Mouse (Mus musculus): ENCODE results near the gene Prrt1. TPM values are rescaled to one million over a fixed set of nuclear protein-coding genes. Genes with fewer than 3 reads are reported as not detected.
A peak's percentile ranks its signal among the peaks of the same experiment; 100 is the strongest.

The Prrt1 gene
- total and polyA plus RNA-seq, 3 experiments = 1.0 TPM; not detected in 2

DNA sequence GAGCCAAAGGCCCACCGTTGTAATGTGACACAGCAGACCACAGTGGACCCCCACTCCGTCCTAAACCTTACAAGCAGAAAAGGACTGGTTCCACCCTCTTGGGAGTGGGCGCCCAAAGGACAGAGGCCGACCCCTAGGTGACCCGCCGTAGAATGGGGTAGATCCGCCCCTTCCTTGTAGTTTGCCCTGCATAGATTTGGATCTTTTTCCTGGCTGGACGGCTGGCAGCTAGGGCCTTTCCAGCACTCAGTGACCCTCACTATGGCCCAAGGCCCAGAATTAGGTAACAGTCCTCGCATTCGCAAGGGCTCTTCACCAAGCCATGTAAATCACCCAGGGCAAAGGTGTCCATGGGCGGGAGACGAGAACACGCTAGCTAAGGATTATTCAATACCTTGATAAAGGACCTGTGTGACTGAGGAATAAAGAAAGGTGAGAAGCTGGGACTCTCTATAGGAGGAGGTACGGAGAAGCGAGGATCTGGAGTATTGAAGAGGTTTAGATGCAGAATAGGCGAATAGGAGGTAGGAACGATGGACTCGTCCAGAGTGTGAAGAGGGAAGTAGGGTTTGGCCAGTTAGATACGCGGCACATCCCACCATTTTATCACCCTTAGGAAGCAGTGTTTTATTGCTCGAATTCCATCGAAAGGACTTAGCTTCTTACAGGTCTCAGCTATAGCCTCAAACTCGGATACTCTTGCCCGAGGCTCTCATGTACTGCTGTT lies 24.7 kb upstream of the Prrt1 start (continued):
- TF ChIP-seq HCFC1 (IDR thresholded peaks at IDR 0.05; ENCODE audit: low read depth, low read length) (no peak), TBP (IDR thresholded peaks at IDR 0.05; ENCODE audit: low read depth, low read length) (0 out of 2 replicates have a peak, but pooled peaks have one; percentile 52), RCOR1 (IDR thresholded peaks at IDR 0.05; ENCODE audit: low read depth, low read length) (0 out of 2 replicates have a peak, but pooled peaks have one; percentile 13), ZKSCAN1 (IDR thresholded peaks at IDR 0.05; ENCODE audit: low read depth, low read length) (no peak), USF1 (IDR thresholded peaks at IDR 0.05; ENCODE audit: low read depth, low read length) (0 out of 2 replicates have a peak, but pooled peaks have one; percentile 5), ZC3H11A (IDR thresholded peaks at IDR 0.05; ENCODE audit: low read depth, low read length) (no peak), GATA1 (IDR thresholded peaks at IDR 0.05; ENCODE audit: low read depth, low read length) (peak; percentile 23; the same call in 1 of the 2 replicates), ZNF384 (IDR thresholded peaks at IDR 0.05; ENCODE audit: low read depth, low read length) (no peak), SMC3 (IDR thresholded peaks at IDR 0.05; ENCODE audit: low read depth, low read length) (no peak), MEF2A (IDR thresholded peaks at IDR 0.05; ENCODE audit: extremely low read depth, insufficient replicate concordance, low read depth, low read length, poor library complexity, severe bottlenecking) (no peak), KAT2A (conservative IDR thresholded peaks at IDR 0.05; ENCODE audit: low read depth, low read length) (no peak), UBTF (IDR thresholded peaks at IDR 0.05; ENCODE audit: borderline replicate concordance, insufficient read depth, low read depth, low read length) (no peak), GABPA (IDR thresholded peaks at IDR 0.05; ENCODE audit: low read depth, low read length) (no peak), ZMIZ1 (IDR thresholded peaks at IDR 0.05; ENCODE audit: low read depth, low read length) (no peak), MYC (IDR thresholded peaks at IDR 0.05; ENCODE audit: low read depth, low read length) (no peak), MAX (IDR thresholded peaks at IDR 0.05; ENCODE audit: low read length) (peak; percentile 36; the same call in 1 of the 2 replicates), TAL1 (IDR thresholded peaks at IDR 0.05; ENCODE audit: low read length) (no peak), ETS1 (IDR thresholded peaks at IDR 0.05; ENCODE audit: low read depth, low read length) (0 out of 2 replicates have a peak, but pooled peaks have one; percentile 2), CTCF (IDR thresholded peaks at IDR 0.05 in 2 of 3, conservative IDR thresholded peaks at IDR 0.05 in 1 of 3; ENCODE audit: control insufficient read depth in 1 of 3, insufficient read depth in 1 of 3, low read depth in 2 of 3, low read length in 3 of 3, poor library complexity in 1 of 3, severe bottlenecking in 1 of 3) (no peak), E2F4 (IDR thresholded peaks at IDR 0.05; ENCODE audit: borderline replicate concordance, low read depth, low read length) (no peak; the same call in none of the 2 replicates), ELF1 (IDR thresholded peaks at IDR 0.05; ENCODE audit: low read depth, low read length) (no peak)

DNA sequence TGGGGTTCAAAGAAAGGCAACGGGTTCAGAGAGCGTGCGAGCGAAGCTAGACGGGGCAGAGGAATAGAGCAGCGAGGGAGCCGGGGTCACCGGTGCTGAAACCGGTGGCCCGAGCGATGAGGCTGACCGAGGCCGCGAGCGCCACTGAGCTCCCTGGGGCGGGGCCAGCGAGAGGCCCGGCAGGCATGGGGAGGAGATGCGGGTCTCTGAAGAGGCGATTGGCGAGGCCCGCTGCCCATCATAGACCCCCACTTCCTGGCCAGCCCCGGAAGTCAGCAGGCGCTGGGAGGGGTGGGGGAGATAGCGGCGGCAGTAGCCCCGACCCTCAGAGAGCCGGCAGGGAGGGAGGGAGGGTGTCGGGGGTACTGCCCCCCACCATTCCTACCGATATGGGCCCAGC lies 23.7 kb upstream of the Prrt1 start:
- H3K4me1 ChIP-seq (ENCODE audit: control insufficient read depth in 1 of 2, insufficient read depth in 2 of 2, low read length in 2 of 2) = peaks cover 6 to 26% of the 10 kb centered on the region in 2 experiments; a peak in 3 of 4 replicates
- 0 out of 4 replicates have a peak, but pooled peaks of 1 of the 2 experiments have one; percentile 14 for TF ChIP-seq EP300 (IDR thresholded peaks at IDR 0.05; ENCODE audit: low read depth in 1 of 2, low read length in 2 of 2)
- TF ChIP-seq MEF2A (IDR thresholded peaks at IDR 0.05; ENCODE audit: extremely low read depth, insufficient replicate concordance, low read depth, low read length, poor library complexity, severe bottlenecking) = no peak
- no peak for TF ChIP-seq RCOR1 (IDR thresholded peaks at IDR 0.05; ENCODE audit: low read depth, low read length)
- TF ChIP-seq TBP (IDR thresholded peaks at IDR 0.05; ENCODE audit: low read depth, low read length) = peak; percentile 69
- peak; percentile 81 to 94 for TF ChIP-seq POLR2A (IDR thresholded peaks at IDR 0.05; ENCODE audit: control insufficient read depth in 1 of 2, insufficient read depth in 1 of 2, low read depth in 1 of 2, low read length in 2 of 2, poor library complexity in 1 of 2)
- TF ChIP-seq MAFK (IDR thresholded peaks at IDR 0.05; ENCODE audit: borderline replicate concordance, low read depth, low read length) = no peak
- no peak for TF ChIP-seq TAL1 (IDR thresholded peaks at IDR 0.05; ENCODE audit: low read length)
- TF ChIP-seq ZKSCAN1 (IDR thresholded peaks at IDR 0.05; ENCODE audit: low read depth, low read length) = no peak
- 0 out of 2 replicates have a peak, but pooled peaks have one; percentile 22 for TF ChIP-seq NRF1 (IDR thresholded peaks at IDR 0.05; ENCODE audit: insufficient read depth, low read depth, low read length, poor library complexity, severe bottlenecking)
- TF ChIP-seq KAT2A (conservative IDR thresholded peaks at IDR 0.05; ENCODE audit: low read depth, low read length) = no peak
- peak; percentile 78 for TF ChIP-seq SIN3A (IDR thresholded peaks at IDR 0.05; ENCODE audit: low read length)
- TF ChIP-seq MYC (IDR thresholded peaks at IDR 0.05; ENCODE audit: low read depth, low read length) = no peak
- TF ChIP-seq CHD2 (IDR thresholded peaks at IDR 0.05; ENCODE audit: low read length) = peak; percentile 29; the same call in 1 of the 2 replicates
- TF ChIP-seq CHD1 (IDR thresholded peaks at IDR 0.05; ENCODE audit: low read depth, low read length) = no peak; the same call in 1 of the 2 replicates
- TF ChIP-seq POLR2AphosphoS5 (IDR thresholded peaks at IDR 0.05; ENCODE audit: borderline replicate concordance, low read depth, low read length) = no peak
- TF ChIP-seq USF1 (IDR thresholded peaks at IDR 0.05; ENCODE audit: low read depth, low read length) = no peak
- no peak for TF ChIP-seq BHLHE40 (IDR thresholded peaks at IDR 0.05; ENCODE audit: borderline replicate concordance, low read depth, low read length)
- no peak for TF ChIP-seq MAX (IDR thresholded peaks at IDR 0.05; ENCODE audit: low read length)
- TF ChIP-seq ZMIZ1 (IDR thresholded peaks at IDR 0.05; ENCODE audit: low read depth, low read length) = peak; percentile 71
- peak; percentile 64 for TF ChIP-seq TCF12 (IDR thresholded peaks at IDR 0.05; ENCODE audit: low read depth, low read length)

More for the DNA sequence above, 23.7 kb upstream of the Prrt1 start:
- Histone ChIP-seq H3K9ac (ENCODE audit: control insufficient read depth, low read depth, low read length, poor library complexity, severe bottlenecking) (peak overlapping the region; percentile 98), H3K36me3 (ENCODE audit: control insufficient read depth in 1 of 2, insufficient read depth in 2 of 2, low read length in 2 of 2) (peaks cover 0 to 10% of the 10 kb centered on the region in 2 experiments; a peak in 2 of 4 replicates), H3K27me3 (ENCODE audit: control insufficient read depth in 1 of 2, insufficient read depth in 2 of 2, low read length in 2 of 2) (no peaks in the 10 kb centered on the region), H3K9me3 (replicated peaks; ENCODE audit: insufficient read depth, low read length) (no peaks in the 10 kb centered on the region), H3K4me3 (ENCODE audit: control insufficient read depth in 1 of 2, insufficient read depth in 1 of 2, low read depth in 2 of 2, low read length in 2 of 2) (peak overlapping the region; percentile 95 to 99), H3K27ac (ENCODE audit: control insufficient read depth, low read depth, low read length) (peak overlapping the region; percentile 87), H3K79me2 (ENCODE audit: control insufficient read depth, insufficient read depth, low read length, poor library complexity) (peaks cover 53% of the 10 kb centered on the region)
- DNase-seq (ENCODE audit: low read depth, low spot score) = peak; percentile 96

Measured in MEL (cell line).